Mouse (Mus musculus): ENCODE measurements around the gene Psmd8. TPM values are rescaled to one million over a fixed set of nuclear protein-coding genes. Genes with fewer than 3 reads are reported as not detected.

Psmd8 gene
- polyA plus RNA-seq, 1 experiment from 2014 or later: 277 TPM

- Histone ChIP-seq H3K9ac (ENCODE audit: low read length) (no peak overlapping the region), H3K27ac (ENCODE audit: low read depth) (no peak overlapping the region), H3K4me1 (replicated peaks; ENCODE audit: control insufficient read depth, insufficient read depth, low read length) (peaks cover 16% of the 10 kb centered on the region), H3K9me3 (ENCODE audit: control insufficient read depth, low read length) (no peaks in the 10 kb centered on the region), H3K4me3 (ENCODE audit: low read depth, low read length) (peak overlapping the region; percentile 56), H3K36me3 (ENCODE audit: control insufficient read depth, insufficient read depth, low read length) (peaks cover 9% of the 10 kb centered on the region; the same call in 1 of the 2 replicates), H3K27me3 (replicated peaks; ENCODE audit: control insufficient read depth, insufficient read depth, low read length) (peaks cover 25% of the 10 kb centered on the region), H3K4me2 (ENCODE audit: low read length) (peak overlapping the region; percentile 64)
- no peak for ATAC-seq (replicated peaks; ENCODE audit: low FRiP score, low TSS enrichment, low read depth)
- no peak for DNase-seq (ENCODE audit: low spot score)
- 13% methylated on average over 10 of the region's 10 CpGs for WGBS
These were observed 12.3 kb downstream of the Psmd8 start for GRCm38 (mm10) chr7:29168121-29168695.

GRCm38 (mm10) chr7:29167656-29168055 is 12.8 kb downstream of the Psmd8 start:
- peaks cover 16% of the 10 kb centered on the region for H3K4me1 ChIP-seq (replicated peaks; ENCODE audit: control insufficient read depth, insufficient read depth, low read length)
- 22% methylated on average over 19 of the region's 19 CpGs for WGBS
- H3K4me2 ChIP-seq (ENCODE audit: low read length): peak overlapping the region; percentile 64; the same call in 1 of the 2 replicates

GRCm38 (mm10) chr7:29162750-29163525 is 17.6 kb downstream of the Psmd8 start:
- whole genome bisulfite sequencing: 15% methylated on average over 9 of the region's 9 CpGs
- peaks cover 18% of the 10 kb centered on the region for H3K27me3 ChIP-seq (replicated peaks; ENCODE audit: control insufficient read depth, insufficient read depth, low read length)
- ATAC-seq (replicated peaks; ENCODE audit: low FRiP score, low TSS enrichment, low read depth) (peak; percentile 74), DNase-seq (ENCODE audit: low spot score) (peak; percentile 72)
- H3K4me2 ChIP-seq (ENCODE audit: low read length): no peak overlapping the region
- H3K9me3 ChIP-seq (ENCODE audit: control insufficient read depth, low read length): no peaks in the 10 kb centered on the region
- 0 out of 2 replicates have a peak, but pooled peaks cover 3% of the 10 kb centered on the region for H3K36me3 ChIP-seq (ENCODE audit: control insufficient read depth, insufficient read depth, low read length)
- H3K4me1 ChIP-seq (replicated peaks; ENCODE audit: control insufficient read depth, insufficient read depth, low read length): no peaks in the 10 kb centered on the region
- H3K4me3 ChIP-seq (ENCODE audit: low read depth, low read length): no peak overlapping the region
- no peak overlapping the region for H3K9ac ChIP-seq (ENCODE audit: low read length)
- no peak overlapping the region for H3K27ac ChIP-seq (ENCODE audit: low read depth)

More at GRCm38 (mm10) chr7:29167656-29168055, 12.8 kb downstream of the Psmd8 start:
- Histone ChIP-seq H3K27ac (ENCODE audit: low read depth) (no peak overlapping the region), H3K9me3 (ENCODE audit: control insufficient read depth, low read length) (no peaks in the 10 kb centered on the region), H3K9ac (ENCODE audit: low read length) (no peak overlapping the region), H3K4me3 (ENCODE audit: low read depth, low read length) (no peak overlapping the region), H3K27me3 (replicated peaks; ENCODE audit: control insufficient read depth, insufficient read depth, low read length) (peaks cover 19% of the 10 kb centered on the region), H3K36me3 (ENCODE audit: control insufficient read depth, insufficient read depth, low read length) (peaks cover 3% of the 10 kb centered on the region; the same call in 1 of the 2 replicates)
- DNase-seq (ENCODE audit: low spot score) (no peak), ATAC-seq (replicated peaks; ENCODE audit: low FRiP score, low TSS enrichment, low read depth) (no peak)

- Histone ChIP-seq H3K27ac (ENCODE audit: low read depth) (no peak overlapping the region), H3K4me2 (ENCODE audit: low read length) (no peak overlapping the region), H3K27me3 (replicated peaks; ENCODE audit: control insufficient read depth, insufficient read depth, low read length) (peaks cover 14% of the 10 kb centered on the region), H3K36me3 (ENCODE audit: control insufficient read depth, insufficient read depth, low read length) (0 out of 2 replicates have a peak, but pooled peaks cover 3% of the 10 kb centered on the region), H3K9me3 (ENCODE audit: control insufficient read depth, low read length) (no peaks in the 10 kb centered on the region), H3K4me3 (ENCODE audit: low read depth, low read length) (no peak overlapping the region), H3K9ac (ENCODE audit: low read length) (no peak overlapping the region), H3K4me1 (replicated peaks; ENCODE audit: control insufficient read depth, insufficient read depth, low read length) (no peaks in the 10 kb centered on the region)
- ATAC-seq (replicated peaks; ENCODE audit: low FRiP score, low TSS enrichment, low read depth) (no peak), DNase-seq (ENCODE audit: low spot score) (no peak)
- 71% methylated on average over 5 of the region's 5 CpGs for WGBS
These were observed 18.2 kb downstream of the Psmd8 start for GRCm38 (mm10) chr7:29162294-29162693.

- Histone ChIP-seq H3K9ac (ENCODE audit: low read length) (no peak overlapping the region), H3K27ac (ENCODE audit: low read depth) (no peak overlapping the region), H3K4me2 (ENCODE audit: low read length) (no peak overlapping the region), H3K27me3 (replicated peaks; ENCODE audit: control insufficient read depth, insufficient read depth, low read length) (peaks cover 14% of the 10 kb centered on the region), H3K9me3 (ENCODE audit: control insufficient read depth, low read length) (peaks cover 5% of the 10 kb centered on the region; the same call in 1 of the 2 replicates), H3K4me1 (replicated peaks; ENCODE audit: control insufficient read depth, insufficient read depth, low read length) (no peaks in the 10 kb centered on the region; the same call in 1 of the 2 replicates), H3K36me3 (ENCODE audit: control insufficient read depth, insufficient read depth, low read length) (no peaks in the 10 kb centered on the region), H3K4me3 (ENCODE audit: low read depth, low read length) (no peak overlapping the region)
- ATAC-seq (replicated peaks; ENCODE audit: low FRiP score, low TSS enrichment, low read depth): no peak
- 3% methylated on average over 5 of the region's 5 CpGs for WGBS
- no peak for DNase-seq (ENCODE audit: low spot score)
These were observed 22.2 kb downstream of the Psmd8 start for GRCm38 (mm10) chr7:29158264-29158663.

GRCm38 (mm10) chr7:29155838-29156782 is 24.4 kb downstream of the Psmd8 start, which contains the start of gene Fam98c:
Fam98c (minus strand) TSS chr7:29156234.
- ATAC-seq (replicated peaks; ENCODE audit: low FRiP score, low TSS enrichment, low read depth) (peak; percentile 86), DNase-seq (ENCODE audit: low spot score) (peak; percentile 91)
- H3K4me3 ChIP-seq (ENCODE audit: low read depth, low read length): peak within 1 kb of the TSS; percentile 71
- peak within 1 kb of the TSS; percentile 81 for H3K4me2 ChIP-seq (ENCODE audit: low read length)
- peak within 1 kb of the TSS; percentile 51 for H3K9ac ChIP-seq (ENCODE audit: low read length)
- WGBS: 3% methylated on average over 66 of the region's 68 CpGs
- H3K9me3 ChIP-seq (ENCODE audit: control insufficient read depth, low read length): peaks cover 5% of the 10 kb centered on the region; the same call in 1 of the 2 replicates
- no peaks in the 10 kb centered on the region; the same call in 1 of the 2 replicates for H3K4me1 ChIP-seq (replicated peaks; ENCODE audit: control insufficient read depth, insufficient read depth, low read length)
- H3K27ac ChIP-seq (ENCODE audit: low read depth): peak within 1 kb of the TSS; percentile 75
- peaks cover 14% of the 10 kb centered on the region for H3K27me3 ChIP-seq (replicated peaks; ENCODE audit: control insufficient read depth, insufficient read depth, low read length)
- H3K36me3 ChIP-seq (ENCODE audit: control insufficient read depth, insufficient read depth, low read length): no peaks in the 10 kb centered on the region

GRCm38 (mm10) chr7:29155196-29155837 is 25.2 kb downstream of the Psmd8 start:
- Histone ChIP-seq H3K4me2 (ENCODE audit: low read length) (peak overlapping the region; percentile 81), H3K36me3 (ENCODE audit: control insufficient read depth, insufficient read depth, low read length) (no peaks in the 10 kb centered on the region), H3K4me3 (ENCODE audit: low read depth, low read length) (peak overlapping the region; percentile 71), H3K9me3 (ENCODE audit: control insufficient read depth, low read length) (peaks cover 5% of the 10 kb centered on the region; the same call in 1 of the 2 replicates), H3K27ac (ENCODE audit: low read depth) (peak overlapping the region; percentile 75), H3K9ac (ENCODE audit: low read length) (peak overlapping the region; percentile 51), H3K27me3 (replicated peaks; ENCODE audit: control insufficient read depth, insufficient read depth, low read length) (peaks cover 14% of the 10 kb centered on the region), H3K4me1 (replicated peaks; ENCODE audit: control insufficient read depth, insufficient read depth, low read length) (no peaks in the 10 kb centered on the region; the same call in 1 of the 2 replicates)
- peak; percentile 89 for ATAC-seq (replicated peaks; ENCODE audit: low FRiP score, low TSS enrichment, low read depth)
- DNase-seq (ENCODE audit: low spot score): peak; percentile 93
- 7% methylated on average over 37 of the region's 37 CpGs for WGBS

Data from intestine, embryonic 14.5 days (tissue).